Mouse (Mus musculus): Measurements from ENCODE around the gene Gm28308. TPM values are rescaled to one million over a fixed set of nuclear protein-coding genes. Genes with fewer than 3 reads are reported as not detected.
A peak's percentile ranks its signal among the peaks of the same experiment; 100 is the strongest.

The Gm28308 gene
- polyA plus RNA-seq, 1 experiment, result not detected

DNA sequence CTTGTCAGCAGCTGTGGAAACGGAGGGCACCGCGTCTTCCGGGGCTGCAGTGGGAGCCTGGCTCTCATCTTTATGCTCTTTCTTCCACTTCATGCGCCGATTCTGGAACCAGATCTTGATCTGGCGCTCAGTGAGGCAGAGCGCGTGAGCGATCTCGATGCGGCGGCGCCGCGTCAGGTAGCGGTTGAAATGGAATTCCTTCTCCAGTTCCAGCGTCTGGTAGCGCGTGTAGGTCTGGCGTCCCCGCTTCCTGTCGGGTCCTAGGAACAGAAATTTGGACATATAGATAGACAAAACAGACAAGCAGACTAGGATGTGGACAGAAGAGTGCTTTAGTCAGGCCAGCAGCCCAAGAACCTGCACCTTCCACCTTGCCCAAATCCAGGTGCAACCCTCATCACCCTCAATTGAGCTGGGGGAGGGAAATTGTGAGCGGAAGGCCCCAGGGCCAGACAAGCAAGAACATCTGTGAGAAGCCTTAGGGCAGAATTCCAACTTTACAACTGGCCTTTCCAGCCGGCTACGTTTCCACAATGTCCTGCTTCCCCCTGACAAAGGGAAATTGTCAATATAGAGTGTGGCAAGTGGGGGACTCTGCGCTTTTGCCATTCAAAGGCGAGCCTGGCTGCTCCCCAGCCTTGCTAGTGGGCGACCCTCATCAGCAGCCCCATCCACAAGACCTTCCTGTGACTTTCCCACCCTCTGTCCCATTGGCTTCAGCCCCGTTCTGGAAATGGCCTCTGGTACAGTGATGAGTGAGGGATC is 2.8 kb upstream of the Gm28308 start:
- no peak overlapping the region for H3K27ac ChIP-seq (ENCODE audit: insufficient read depth, low read length)
- TF ChIP-seq CTCF (IDR thresholded peaks at IDR 0.05; ENCODE audit: extremely low read depth, insufficient read depth, low read length) (no peak), POLR2A (IDR thresholded peaks at IDR 0.05; ENCODE audit: extremely low read depth, insufficient read depth, low read length) (no peak)
- H3K4me3 ChIP-seq (ENCODE audit: insufficient read depth, low read length), result no peak overlapping the region
- H3K4me1 ChIP-seq (ENCODE audit: control insufficient read depth, insufficient read depth, low read length), result no peaks in the 10 kb centered on the region

GRCm38 (mm10) chr6:52215070-52215469 is 1.9 kb upstream of the Gm28308 start:
- no peaks in the 10 kb centered on the region for H3K4me1 ChIP-seq (ENCODE audit: control insufficient read depth, insufficient read depth, low read length)
- H3K4me3 ChIP-seq (ENCODE audit: insufficient read depth, low read length), result no peak overlapping the region
- H3K27ac ChIP-seq (ENCODE audit: insufficient read depth, low read length), result no peak overlapping the region
- TF ChIP-seq POLR2A (IDR thresholded peaks at IDR 0.05; ENCODE audit: extremely low read depth, insufficient read depth, low read length) (no peak), CTCF (IDR thresholded peaks at IDR 0.05; ENCODE audit: extremely low read depth, insufficient read depth, low read length) (no peak)

- H3K27ac ChIP-seq (ENCODE audit: insufficient read depth, low read length), result no peak overlapping the region
- H3K4me1 ChIP-seq (ENCODE audit: control insufficient read depth, insufficient read depth, low read length), result no peaks in the 10 kb centered on the region
- no peak overlapping the region for H3K4me3 ChIP-seq (ENCODE audit: insufficient read depth, low read length)
- TF ChIP-seq CTCF (IDR thresholded peaks at IDR 0.05; ENCODE audit: extremely low read depth, insufficient read depth, low read length) (no peak), POLR2A (IDR thresholded peaks at IDR 0.05; ENCODE audit: extremely low read depth, insufficient read depth, low read length) (no peak)
Measured at GRCm38 (mm10) chr6:52214271-52214670, 1.1 kb upstream of the Gm28308 start.

DNA sequence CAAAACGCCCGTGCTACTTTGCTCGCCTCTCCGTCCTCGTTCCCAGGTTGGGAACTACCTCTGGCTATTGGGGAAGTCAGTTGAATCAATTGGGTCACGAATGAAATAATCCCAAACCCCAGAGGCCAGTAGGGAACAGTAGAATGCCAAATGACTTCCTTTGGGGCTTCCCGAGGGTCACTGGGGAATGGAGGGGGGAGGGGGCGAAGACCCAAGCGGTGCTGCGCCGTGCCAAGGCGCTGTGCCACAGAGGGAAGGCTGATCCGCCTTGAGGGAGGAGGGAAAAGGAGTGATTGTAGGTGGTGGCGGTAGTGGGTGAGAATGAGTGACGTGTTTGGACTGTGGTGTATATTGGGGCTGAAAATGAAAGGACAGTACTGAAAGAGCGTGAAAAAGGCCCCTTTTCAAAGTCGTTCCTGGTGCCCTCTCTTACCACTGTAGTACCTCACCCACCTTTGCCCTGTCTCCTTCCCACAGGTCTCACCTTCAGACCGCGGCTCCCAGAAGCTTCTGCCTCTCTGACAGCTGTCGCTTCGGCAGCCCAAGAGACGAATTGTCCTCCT is 502 bp downstream of the Gm28308 start:
- TF ChIP-seq CTCF (IDR thresholded peaks at IDR 0.05; ENCODE audit: extremely low read depth, insufficient read depth, low read length) (no peak), POLR2A (IDR thresholded peaks at IDR 0.05; ENCODE audit: extremely low read depth, insufficient read depth, low read length) (no peak)
- Histone ChIP-seq H3K27ac (ENCODE audit: insufficient read depth, low read length) (no peak overlapping the region), H3K4me3 (ENCODE audit: insufficient read depth, low read length) (no peak overlapping the region)

GRCm38 (mm10) chr6:52211961-52212360 is 1.2 kb downstream of the Gm28308 start:
- TF ChIP-seq CTCF (IDR thresholded peaks at IDR 0.05; ENCODE audit: extremely low read depth, insufficient read depth, low read length) (no peak), POLR2A (IDR thresholded peaks at IDR 0.05; ENCODE audit: extremely low read depth, insufficient read depth, low read length) (no peak)
- H3K27ac ChIP-seq (ENCODE audit: insufficient read depth, low read length), result no peak overlapping the region
- no peaks in the 10 kb centered on the region for H3K4me1 ChIP-seq (ENCODE audit: control insufficient read depth, insufficient read depth, low read length)
- H3K4me3 ChIP-seq (ENCODE audit: insufficient read depth, low read length), result no peak overlapping the region

More for the DNA sequence above, 502 bp downstream of the Gm28308 start:
- no peaks in the 10 kb centered on the region for H3K4me1 ChIP-seq (ENCODE audit: control insufficient read depth, insufficient read depth, low read length)

DNA sequence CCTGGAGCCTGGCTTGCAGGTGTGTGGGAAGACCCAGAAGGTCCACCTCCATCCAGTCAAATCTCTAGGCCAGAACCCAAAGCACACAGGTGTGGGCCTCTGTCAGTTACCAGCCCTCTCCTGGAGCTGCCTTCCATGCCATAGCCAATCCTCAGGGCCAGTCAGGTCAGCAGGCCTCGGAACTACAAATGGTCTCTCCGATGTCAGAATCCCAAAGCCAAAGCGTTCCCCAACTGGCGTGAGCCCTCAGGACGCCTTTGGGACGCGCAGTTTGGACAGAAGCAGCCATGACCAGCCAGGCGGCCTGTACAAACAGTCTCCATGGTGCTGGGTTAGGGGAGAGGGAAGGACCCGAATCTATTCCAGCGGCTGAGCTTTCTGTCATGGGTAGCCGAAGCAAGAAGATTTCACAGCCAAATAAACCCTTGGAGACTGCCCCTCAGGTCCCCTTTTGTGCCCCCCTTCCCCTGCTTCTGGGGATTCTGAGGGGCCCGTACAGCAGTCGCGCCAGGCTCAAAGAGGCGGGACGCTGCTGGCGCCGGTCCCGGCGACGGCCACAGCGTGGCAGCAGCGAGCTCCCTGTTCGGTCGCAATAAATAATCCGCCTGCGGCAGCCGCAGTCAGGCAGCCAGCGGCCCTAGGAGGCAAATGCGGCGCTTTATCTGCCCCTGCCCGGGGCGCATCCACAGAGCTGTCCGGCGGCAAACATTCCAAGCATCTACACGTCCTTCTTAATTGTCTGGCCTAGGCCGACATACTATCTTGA is 1.8 kb downstream of the Gm28308 start:
- Histone ChIP-seq H3K4me1 (ENCODE audit: control insufficient read depth, insufficient read depth, low read length) (no peaks in the 10 kb centered on the region), H3K4me3 (ENCODE audit: insufficient read depth, low read length) (no peak overlapping the region), H3K27ac (ENCODE audit: insufficient read depth, low read length) (no peak overlapping the region)
- no peak for TF ChIP-seq POLR2A (IDR thresholded peaks at IDR 0.05; ENCODE audit: extremely low read depth, insufficient read depth, low read length)
- TF ChIP-seq CTCF (IDR thresholded peaks at IDR 0.05; ENCODE audit: extremely low read depth, insufficient read depth, low read length), result peak; percentile 30; the same call in 1 of the 2 replicates

DNA sequence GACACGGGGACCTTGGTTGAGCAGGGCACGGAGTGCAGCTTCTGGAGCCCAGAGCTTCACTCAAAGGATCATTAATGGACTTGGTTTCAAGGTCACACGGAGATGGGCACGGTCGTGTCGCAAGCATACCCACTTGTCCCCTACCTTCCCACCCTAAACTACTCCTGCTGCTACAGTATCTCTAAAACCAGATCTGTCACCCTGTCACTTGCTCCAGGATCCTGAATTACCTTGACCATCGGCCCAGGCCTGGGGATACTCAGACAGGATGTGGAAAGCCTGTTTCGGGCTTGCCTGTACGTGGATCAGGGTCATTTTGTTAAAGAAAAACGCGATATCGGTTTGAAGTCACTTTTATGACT is 3.5 kb downstream of the Gm28308 start:
- no peak overlapping the region for H3K27ac ChIP-seq (ENCODE audit: insufficient read depth, low read length)
- H3K4me3 ChIP-seq (ENCODE audit: insufficient read depth, low read length), result no peak overlapping the region
- TF ChIP-seq POLR2A (IDR thresholded peaks at IDR 0.05; ENCODE audit: extremely low read depth, insufficient read depth, low read length) (no peak), CTCF (IDR thresholded peaks at IDR 0.05; ENCODE audit: extremely low read depth, insufficient read depth, low read length) (no peak)
- no peaks in the 10 kb centered on the region for H3K4me1 ChIP-seq (ENCODE audit: control insufficient read depth, insufficient read depth, low read length)

GRCm38 (mm10) chr6:52208868-52209684 is 4.1 kb downstream of the Gm28308 start:
- no peak overlapping the region for H3K4me3 ChIP-seq (ENCODE audit: insufficient read depth, low read length)

More at GRCm38 (mm10) chr6:52208868-52209684, 4.1 kb downstream of the Gm28308 start:
- Histone ChIP-seq H3K4me1 (ENCODE audit: control insufficient read depth, insufficient read depth, low read length) (no peaks in the 10 kb centered on the region), H3K27ac (ENCODE audit: insufficient read depth, low read length) (no peak overlapping the region)
- no peak for TF ChIP-seq CTCF (IDR thresholded peaks at IDR 0.05; ENCODE audit: extremely low read depth, insufficient read depth, low read length)
- no peak for TF ChIP-seq POLR2A (IDR thresholded peaks at IDR 0.05; ENCODE audit: extremely low read depth, insufficient read depth, low read length)
